Mouse (Mus musculus) frontal cortex, adult 2 months (tissue): ENCODE measurements at regions not wholly inside any gene's neighbourhood (a gene's known extent, or its start where the extent isn't known, plus 50 kb on each side); places are given as distances from the start of the nearest gene placed in this dataset.
A peak's percentile ranks its signal among the peaks of the same experiment; 100 is the strongest.

Source experiments
- DNase-seq, 2 experiments: peaks; one replicate each; pipeline ENCODE4 v3.0.0; 2022; ENCODE audit warnings: low spot score in 1 of 2; ENCODE audit errors: extremely low spot score in 1 of 2

DNA sequence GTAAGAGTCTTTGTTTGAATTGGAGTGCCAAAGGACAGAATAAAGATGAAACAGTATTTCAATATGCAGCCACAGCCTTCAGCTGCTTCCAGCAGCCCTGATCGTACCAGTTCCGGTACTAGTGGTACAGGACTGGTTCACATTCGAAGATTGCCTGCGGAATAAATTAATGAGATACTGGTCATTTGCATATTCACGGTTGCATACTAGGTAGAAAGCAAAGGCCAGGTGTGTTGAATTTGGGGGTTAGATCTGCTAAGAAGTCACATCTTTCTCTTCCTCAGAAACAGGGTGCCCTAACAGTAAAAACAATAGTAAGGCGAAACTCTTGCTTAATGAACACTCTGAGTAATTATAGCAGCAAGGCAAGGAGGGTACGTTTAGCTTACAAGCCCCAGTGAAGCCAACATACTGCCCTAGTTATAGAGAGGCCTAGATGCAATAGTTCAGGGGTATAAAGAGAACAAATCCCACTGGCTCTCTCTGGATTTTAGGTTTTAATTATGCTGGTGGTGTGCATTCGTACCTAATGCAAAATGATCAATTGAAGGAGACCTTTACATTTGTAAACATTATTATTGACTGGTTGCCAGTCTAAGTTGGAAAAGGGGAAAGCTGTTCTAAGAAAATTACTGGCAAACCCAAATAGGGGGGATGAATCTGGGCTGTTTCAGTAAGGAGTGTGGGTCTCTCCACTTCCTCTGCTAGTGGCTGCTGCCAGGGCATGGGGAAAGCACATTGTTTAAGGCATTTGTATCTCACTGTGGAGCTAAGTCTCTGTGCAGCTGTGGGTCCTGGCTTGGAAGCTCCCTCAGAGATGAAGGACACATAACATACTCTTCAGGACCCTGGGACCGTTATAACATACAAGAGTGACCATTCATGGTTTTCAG lies 435.3 kb upstream of the Pou3f3 start:
- no peak for DNase-seq

DNA sequence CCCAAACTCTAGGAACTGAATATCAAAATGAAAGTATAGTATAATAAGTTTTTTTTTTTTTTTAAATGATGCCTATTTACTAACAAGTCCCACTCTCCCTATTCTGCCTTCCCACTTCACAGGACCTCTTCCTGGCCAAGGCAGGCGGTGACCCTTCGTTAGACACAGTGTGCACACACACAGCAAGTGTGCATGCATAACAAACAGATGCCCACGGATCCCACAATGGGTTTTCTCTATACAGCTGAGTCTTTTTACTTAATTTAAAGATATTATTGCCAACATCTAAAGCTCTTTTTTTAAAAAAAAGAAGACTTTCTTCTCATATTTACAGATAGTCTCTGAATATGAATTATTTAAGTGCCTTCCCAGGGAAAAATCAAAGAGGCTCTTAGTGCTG lies 434.5 kb upstream of the Pou3f3 start:
- DNase-seq = no peak

DNA sequence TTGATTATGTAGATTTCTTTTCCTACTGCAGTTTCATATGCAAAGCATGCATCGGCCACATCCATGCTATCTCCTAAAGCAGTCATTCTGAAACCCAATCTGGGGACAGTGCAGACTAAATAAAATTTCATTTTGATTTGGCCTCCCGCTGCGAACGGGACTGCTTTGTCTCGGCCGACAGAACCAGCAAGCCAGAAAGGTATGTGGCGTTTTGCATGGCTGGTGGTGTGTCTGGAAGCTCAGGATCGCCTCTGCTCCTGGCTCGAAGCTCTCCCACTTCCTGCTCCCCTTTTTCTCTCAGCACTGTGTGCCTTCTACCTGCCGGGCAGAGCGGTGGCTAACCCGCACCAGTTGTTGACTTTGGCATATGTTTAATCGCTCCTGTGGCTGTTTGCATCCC lies 433.8 kb upstream of the Pou3f3 start:
- peak in 1 of 2 experiments; percentile 31 for DNase-seq

DNA sequence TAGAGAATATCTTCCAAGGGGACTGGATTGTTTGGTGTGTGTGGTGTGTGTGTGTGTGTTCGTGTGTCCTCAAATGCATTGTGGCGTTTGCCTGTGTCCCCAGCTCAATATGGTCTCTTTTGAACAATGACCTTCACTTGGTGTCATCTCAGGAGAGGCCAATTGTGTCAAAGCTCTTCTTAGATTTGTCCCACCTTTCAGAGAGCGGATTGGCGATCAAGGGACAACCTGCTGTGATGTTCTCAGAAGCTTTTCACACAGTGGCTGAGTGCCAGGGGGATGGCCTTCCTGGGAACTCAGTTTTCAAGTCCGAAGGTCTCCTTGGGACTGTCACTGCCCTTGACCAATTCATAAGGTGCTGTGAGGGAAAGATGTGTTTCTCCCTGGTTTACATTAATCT lies 433.0 kb upstream of the Pou3f3 start:
- peak in 1 of 2 experiments; percentile 34 for DNase-seq

DNA sequence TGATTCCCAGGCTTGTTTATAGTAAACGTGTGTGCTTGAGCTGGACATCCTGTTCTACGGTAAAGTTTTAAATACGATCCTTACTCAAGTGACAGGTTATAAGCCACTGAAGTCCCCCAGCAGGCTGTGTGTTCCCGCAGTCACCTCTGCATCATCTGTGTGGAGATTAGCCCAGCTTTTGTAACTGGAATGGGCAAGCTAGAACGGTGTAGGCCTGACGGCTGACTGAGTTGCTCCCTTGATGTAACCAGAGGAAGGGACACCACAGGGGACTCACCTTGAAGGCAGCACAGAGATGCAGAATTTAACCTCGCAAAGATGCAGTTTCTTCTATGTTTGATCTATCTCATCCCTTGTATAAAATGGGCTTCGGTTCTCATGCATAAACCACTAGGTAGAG lies 418.4 kb upstream of the Pou3f3 start:
- DNase-seq = no peak

DNA sequence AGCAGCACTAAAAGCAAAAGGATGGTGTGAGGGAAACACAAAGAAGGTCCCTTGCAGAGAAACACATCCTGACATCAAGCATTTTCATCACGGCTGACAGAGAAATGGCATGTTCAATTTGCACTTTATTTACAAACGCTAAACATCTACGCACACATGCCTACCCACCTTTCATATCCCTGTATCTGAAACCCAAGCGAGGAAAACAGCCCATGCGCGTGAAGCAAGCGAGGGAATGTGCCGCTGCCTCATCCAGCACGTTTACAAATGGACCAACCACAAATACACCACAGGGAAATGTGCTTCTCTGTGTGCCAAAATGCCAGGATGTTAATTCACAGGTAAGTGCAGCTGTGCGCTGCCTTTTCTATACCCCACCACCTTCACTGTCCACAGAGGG lies 399.7 kb upstream of the Pou3f3 start:
- no peak for DNase-seq

DNA sequence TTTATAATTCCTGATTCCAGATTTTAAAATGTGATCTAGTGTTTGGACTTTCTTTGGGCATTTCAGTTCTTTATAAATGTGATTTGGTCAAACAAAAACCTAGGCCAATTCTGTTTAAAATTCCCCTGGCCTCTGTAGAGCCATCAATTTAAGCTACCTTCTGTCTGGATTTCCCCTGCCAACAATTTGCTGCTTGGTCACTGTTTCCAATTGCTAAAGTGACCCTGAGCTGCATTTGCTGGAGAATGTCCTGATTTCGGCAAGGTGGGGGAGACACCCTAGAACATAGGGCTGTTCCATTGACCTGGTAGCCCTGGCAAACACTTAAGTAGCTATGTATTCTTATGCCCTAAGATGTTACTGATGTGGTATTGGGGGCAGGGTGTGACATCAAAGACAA lies 386.3 kb upstream of the Pou3f3 start:
- DNase-seq = no peak

DNA sequence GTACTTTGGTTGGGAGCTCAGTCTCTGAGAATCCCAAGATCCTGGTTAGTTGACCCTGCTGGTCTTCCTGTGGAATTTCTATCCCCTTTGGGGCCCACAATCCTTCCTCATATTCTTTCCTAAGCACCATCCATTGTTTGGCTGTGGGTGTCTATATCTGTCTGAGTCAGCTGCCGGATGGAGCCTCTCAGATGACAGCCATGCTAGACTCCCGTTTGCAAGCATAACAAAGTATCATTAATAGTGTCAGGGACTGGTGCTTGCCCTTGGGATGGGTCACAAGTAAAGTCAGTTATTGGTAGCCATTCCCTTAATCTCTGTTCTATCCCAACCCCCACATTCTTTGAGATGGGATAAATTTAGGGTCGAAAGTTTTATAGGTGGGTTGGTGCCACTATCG lies 382.1 kb upstream of the Pou3f3 start:
- no peak for DNase-seq

DNA sequence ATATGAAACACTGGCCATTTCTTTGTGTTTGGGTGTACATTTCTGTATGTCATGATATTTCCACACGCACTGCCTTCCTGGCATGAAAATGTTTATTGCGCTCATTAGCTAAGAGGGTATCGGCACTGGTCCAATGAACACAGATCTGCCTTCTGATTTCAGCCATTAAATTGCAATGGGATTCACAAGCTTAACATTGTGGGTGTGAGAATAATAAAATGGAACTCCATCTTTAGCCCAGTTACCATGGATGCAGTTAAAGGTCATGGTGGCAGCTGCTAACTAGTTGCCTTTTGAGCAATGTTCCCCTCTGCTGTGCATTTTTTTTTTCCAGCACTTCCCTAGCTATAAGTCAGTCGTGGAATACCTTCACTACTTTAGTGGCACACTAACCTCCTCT lies 343.7 kb upstream of the Pou3f3 start:
- DNase-seq = no peak

DNA sequence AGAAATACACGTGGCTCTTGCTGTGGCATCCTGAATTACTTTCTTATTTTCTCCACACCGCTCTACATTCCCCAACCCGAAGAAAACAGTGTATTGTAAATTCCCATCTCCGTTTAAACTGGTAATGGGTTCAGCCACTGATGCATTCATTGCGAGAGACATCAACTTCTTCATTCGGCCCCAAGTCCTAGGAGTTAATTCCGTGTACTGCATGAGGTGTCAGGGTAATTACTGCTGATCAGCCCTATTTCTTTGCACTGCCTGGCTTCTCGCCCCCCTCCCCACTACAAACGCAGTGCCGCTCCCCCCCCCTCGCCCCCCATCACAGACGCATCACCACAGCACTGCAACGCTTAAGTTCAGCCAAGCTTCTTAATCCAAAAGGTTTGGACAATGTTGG lies 343.2 kb upstream of the Pou3f3 start:
- no peak for DNase-seq

DNA sequence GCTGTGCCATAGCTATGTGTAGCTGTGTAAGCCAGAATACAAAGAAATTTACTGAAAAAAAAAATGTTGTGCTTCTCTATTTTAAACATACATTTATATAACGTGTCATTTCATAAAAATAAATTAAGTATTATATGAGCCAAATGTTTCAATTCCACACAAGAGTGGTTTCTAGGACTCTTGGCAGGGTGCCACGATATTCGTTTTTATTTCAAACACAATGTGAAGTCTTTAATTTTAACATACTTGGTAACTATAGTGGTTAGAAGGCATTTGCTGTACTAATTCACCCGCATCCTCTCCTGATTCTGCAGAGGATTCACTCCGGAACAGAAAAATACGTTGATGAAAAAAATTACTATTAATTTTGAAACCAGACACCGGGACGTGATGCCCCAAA lies 342.5 kb upstream of the Pou3f3 start:
- peak in 1 of 2 experiments; percentile 35 for DNase-seq

DNA sequence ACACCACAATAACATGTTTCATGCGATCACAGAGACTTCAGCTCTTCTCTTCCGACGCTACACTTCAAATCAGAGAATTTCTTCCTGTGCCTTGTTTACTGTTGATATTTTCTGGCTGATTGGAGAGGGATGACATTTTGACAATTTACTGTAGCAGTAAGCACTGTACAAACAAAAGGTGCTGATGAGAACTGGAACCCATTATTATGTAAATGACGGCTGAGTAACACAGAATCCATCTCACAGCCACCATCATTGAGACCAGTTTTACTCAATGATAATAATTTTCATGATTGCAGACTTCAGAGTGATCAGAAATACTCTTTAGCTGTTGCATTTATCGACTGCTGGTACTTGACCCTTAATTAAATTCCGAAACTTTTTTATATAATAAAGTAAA lies 341.5 kb upstream of the Pou3f3 start:
- no peak for DNase-seq

DNA sequence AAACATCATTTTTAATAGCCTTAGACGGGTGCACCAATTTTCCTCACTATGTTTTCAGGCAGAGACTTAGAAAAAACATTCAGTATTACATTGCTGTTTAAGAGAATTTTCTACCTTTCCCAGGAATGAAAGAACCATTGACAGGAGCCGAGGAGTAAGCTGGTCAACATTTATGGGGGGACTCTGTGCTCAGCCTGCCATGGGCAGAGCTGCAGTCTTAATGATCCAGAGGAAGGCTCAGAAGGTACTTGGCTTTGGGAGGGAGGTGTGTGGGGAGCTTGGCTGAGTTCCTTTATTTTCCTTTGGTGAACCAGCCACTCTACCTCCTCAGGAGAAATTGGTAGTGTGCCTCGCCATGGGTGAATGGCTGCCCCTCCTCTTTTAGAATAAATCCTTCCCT lies 333.1 kb upstream of the Pou3f3 start:
- DNase-seq = no peak

DNA sequence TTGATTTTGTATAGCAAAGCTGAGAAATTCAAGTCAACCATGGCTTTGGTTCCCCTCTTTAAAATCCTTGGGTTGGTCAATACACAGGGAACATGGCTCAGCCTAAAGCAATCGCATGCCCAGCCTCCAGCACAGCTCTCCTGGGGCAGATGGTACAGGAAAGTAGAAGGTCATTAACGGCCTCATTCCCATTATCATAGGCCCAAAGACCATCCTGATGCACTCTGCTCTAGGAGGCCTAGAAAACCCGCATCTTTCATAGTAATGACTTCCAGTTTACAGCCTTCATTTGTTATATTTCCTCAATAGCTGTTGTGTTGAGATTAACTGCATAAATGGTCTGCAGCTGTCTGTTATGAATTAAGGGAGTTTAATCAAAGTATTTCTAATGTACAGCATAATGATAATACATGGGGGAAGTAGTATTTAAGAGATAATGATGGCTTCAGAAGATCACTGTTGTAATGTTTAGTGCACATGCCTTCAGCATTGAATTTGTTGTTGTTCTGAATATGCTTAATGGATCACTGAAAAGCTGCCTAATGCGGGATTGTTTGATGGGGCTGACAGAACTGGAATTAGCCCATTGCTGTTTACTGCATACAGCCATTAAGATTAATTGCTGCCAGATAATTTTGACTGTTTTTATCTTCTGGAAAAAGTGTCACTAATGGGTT lies 329.8 kb upstream of the Pou3f3 start:
- DNase-seq = no peak

DNA sequence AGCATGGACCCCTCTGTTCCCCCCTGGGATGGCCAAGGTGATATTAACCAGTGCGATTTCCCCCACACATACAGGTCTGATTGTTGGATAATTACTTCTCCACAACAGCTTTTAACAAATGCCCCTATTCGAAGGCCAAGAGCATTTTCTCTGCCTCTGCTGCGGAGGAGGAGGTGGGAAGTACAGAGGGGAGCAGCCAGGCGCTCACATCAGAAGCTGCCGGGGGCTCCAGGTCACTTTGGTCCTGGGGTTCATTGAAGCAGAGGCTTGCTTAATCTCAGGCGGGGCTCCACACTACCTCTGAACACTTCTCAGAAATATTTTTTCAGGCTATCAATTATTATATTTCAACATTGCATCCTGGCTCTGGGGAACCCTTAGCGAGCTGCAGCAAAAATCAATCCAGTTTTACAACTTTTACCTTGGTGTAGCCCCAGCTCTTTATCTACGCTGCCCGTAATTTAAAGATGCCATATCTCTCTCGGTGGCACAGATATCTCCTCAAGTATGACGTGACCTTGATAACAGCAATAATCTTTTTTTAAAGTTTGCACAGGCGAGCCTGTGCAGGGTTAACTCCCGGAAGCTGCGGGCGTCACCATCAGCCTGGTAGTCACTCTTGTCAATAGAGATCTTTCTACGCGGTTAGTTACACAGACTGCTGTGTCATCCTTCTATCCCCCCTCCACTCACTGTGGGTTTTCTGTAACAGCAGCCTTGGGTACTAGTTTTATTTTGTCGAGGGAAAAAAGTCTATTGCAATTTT lies 307.5 kb upstream of the Pou3f3 start:
- DNase-seq = no peak

DNA sequence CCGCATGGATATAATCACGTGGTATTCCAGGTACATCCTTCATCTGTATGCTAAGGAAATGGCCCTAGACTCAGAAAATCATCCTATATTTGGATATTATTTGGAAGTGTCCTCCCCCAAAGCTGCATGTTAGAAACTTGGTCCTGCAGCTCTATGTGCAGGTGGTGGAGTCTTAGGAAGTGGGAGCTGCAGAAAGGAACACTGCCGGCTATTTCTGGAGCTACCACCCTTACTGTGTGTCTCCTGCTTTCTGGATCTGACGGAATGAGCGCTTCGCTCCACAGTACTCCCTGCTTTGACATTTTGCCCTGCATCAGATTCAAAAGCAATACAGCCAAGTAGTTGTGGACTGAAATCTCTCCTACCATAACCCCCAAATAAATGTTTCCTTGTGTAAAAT lies 306.8 kb upstream of the Pou3f3 start:
- no peak for DNase-seq

DNA sequence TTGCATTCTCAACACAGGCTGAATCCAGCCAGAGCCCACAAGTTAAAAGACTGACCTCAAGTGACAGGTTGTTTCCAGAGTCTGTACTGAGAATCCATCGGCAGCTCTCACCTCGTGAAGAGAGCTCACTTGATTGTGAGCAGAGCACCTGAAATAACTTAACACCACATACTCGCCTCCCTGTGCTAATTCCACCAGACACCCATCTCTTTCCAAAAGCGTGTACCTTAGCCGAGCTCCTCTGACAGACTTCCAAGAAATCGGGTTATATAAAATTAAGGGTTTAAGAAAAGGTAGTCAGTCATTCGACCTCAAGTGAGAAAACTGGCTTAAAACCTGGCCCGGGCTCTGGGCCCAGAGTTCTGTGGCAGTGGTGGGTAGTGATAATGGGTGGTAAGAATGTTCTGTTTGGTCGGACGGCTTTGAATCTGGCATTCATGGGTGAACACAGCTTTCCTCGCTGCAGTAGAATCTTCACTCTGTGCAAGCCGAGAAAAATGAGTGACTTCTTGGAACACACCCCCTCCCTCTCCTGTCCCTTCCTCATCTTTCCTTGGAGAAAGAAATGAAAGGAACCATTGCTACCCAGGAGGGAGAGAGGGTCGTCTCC lies 299.8 kb upstream of the Pou3f3 start:
- peak in 1 of 2 experiments; percentile 22 for DNase-seq

DNA sequence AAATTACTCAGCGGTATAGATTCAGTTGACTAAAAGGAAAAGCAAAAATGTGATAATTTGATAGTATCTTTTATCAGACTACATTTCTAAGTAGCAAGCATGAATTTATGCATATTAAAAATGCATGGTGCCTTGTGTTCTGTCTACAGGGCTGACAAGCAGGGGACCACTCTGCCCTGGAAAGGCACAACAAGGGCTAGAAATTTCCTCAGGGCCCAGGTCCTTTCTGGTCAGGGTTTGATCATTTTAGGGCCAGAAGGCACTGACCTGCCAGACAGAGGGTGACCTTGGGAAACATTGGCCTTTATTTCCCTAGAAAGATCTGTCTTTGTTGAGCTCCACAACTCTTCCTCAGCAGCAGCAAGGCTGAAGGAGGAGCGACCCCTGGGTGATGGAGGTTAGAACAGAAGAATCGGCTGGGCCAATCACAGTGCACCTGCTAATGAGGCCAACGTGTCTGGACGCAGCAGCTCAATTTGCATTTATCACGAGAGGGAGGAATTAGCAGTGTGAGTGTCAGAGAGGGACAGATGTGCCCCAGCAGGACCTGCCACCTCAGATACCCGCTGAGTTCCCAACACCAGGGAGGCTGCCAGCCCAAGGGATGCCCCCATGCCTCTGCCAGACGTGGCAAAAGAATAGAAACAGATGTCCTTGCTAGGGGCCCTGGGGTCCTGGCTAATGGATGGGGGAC lies 297.0 kb upstream of the Pou3f3 start:
- DNase-seq = no peak

DNA sequence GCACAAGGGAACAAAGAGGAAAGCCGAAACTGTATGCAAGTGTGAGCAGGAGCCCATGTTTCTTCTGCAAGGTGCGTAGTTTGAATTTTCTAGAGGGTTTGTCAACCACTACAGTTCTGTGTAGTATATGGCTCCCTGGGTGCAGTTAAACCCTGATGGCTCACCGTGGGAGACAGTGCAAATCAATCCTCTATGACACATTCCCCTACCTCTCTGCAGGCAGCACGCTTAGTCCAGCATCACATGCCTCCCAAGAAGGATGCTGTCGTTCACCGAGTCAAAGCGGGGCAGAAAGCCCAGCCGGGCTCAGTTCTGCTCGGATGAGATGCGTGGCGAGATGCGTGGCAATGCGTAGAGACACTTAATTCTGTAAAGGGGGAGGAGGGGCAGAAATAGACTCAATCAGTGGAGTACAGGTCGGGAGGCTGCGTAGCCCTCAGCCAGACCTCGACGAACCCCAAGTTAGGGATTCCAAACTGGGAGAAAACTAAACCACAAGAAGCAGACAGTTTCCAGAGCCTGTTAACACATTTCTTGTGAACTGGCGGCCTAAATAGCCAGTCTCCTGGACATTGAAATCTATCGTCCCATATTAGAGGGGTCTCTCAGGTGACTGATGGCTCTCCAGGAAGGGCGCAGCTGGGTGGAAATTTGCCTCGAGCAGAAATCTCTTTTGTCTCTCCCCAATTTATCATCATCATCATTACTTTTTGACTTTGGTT lies 279.6 kb upstream of the Pou3f3 start:
- DNase-seq = no peak
